Mouse (Mus musculus): ENCODE results near the gene Socs2. TPM values are rescaled to one million over a fixed set of nuclear protein-coding genes. Genes with fewer than 3 reads are reported as not detected.

Gene Socs2
- polyA plus RNA-seq, 1 experiment = 24.5 TPM

GRCm38 (mm10) chr10:95384446-95384845, 32.5 kb downstream of the Socs2 start:
- no peaks in the 10 kb centered on the region for H3K36me3 ChIP-seq (ENCODE audit: control insufficient read depth, insufficient read depth, low read length)
- no peak overlapping the region for H3K4me3 ChIP-seq (ENCODE audit: insufficient read depth, low read depth, low read length)
- DNase-seq = no peak
- 93% methylated on average over 8 of the region's 8 CpGs for WGBS
- no peaks in the 10 kb centered on the region for H3K27me3 ChIP-seq (replicated peaks; ENCODE audit: control insufficient read depth, insufficient read depth, low read length)
- H3K4me1 ChIP-seq (ENCODE audit: control insufficient read depth, insufficient read depth, low read length) = no peaks in the 10 kb centered on the region
- TF ChIP-seq CTCF (conservative IDR thresholded peaks at IDR 0.05; ENCODE audit: insufficient read depth, insufficient read length, low read depth, low read length) (no peak), POLR2A (IDR thresholded peaks at IDR 0.05; ENCODE audit: low read depth, low read length) (no peak)
- no peak overlapping the region for H3K27ac ChIP-seq (ENCODE audit: insufficient read depth, low read depth, low read length)

GRCm38 (mm10) chr10:95373340-95373739, 43.6 kb downstream of the Socs2 start:
- TF ChIP-seq POLR2A (IDR thresholded peaks at IDR 0.05; ENCODE audit: low read depth, low read length) = no peak
- no peak for TF ChIP-seq CTCF (conservative IDR thresholded peaks at IDR 0.05; ENCODE audit: insufficient read depth, insufficient read length, low read depth, low read length)
- no peak overlapping the region for H3K27ac ChIP-seq (ENCODE audit: insufficient read depth, low read depth, low read length)
- no peak overlapping the region for H3K4me3 ChIP-seq (ENCODE audit: insufficient read depth, low read depth, low read length)
- no peak for DNase-seq
- WGBS = 91% methylated on average over 6 of the region's 6 CpGs
- no peaks in the 10 kb centered on the region for H3K27me3 ChIP-seq (replicated peaks; ENCODE audit: control insufficient read depth, insufficient read depth, low read length)
- no peaks in the 10 kb centered on the region for H3K36me3 ChIP-seq (ENCODE audit: control insufficient read depth, insufficient read depth, low read length)
- no peaks in the 10 kb centered on the region for H3K4me1 ChIP-seq (ENCODE audit: control insufficient read depth, insufficient read depth, low read length)

- Histone ChIP-seq H3K4me3 (ENCODE audit: insufficient read depth, low read depth, low read length) (no peak overlapping the region), H3K4me1 (ENCODE audit: control insufficient read depth, insufficient read depth, low read length) (no peaks in the 10 kb centered on the region), H3K27ac (ENCODE audit: insufficient read depth, low read depth, low read length) (no peak overlapping the region), H3K27me3 (replicated peaks; ENCODE audit: control insufficient read depth, insufficient read depth, low read length) (no peaks in the 10 kb centered on the region), H3K36me3 (ENCODE audit: control insufficient read depth, insufficient read depth, low read length) (no peaks in the 10 kb centered on the region)
- no peak for DNase-seq
- TF ChIP-seq CTCF (conservative IDR thresholded peaks at IDR 0.05; ENCODE audit: insufficient read depth, insufficient read length, low read depth, low read length) = no peak
- TF ChIP-seq POLR2A (IDR thresholded peaks at IDR 0.05; ENCODE audit: low read depth, low read length) = no peak
- WGBS = 88% methylated on average over 3 of the region's 3 CpGs
Observed at GRCm38 (mm10) chr10:95371942-95372341, 45.0 kb downstream of the Socs2 start.

- Histone ChIP-seq H3K27me3 (replicated peaks; ENCODE audit: control insufficient read depth, insufficient read depth, low read length) (no peaks in the 10 kb centered on the region), H3K4me1 (ENCODE audit: control insufficient read depth, insufficient read depth, low read length) (no peaks in the 10 kb centered on the region), H3K36me3 (ENCODE audit: control insufficient read depth, insufficient read depth, low read length) (no peaks in the 10 kb centered on the region), H3K27ac (ENCODE audit: insufficient read depth, low read depth, low read length) (no peak overlapping the region), H3K4me3 (ENCODE audit: insufficient read depth, low read depth, low read length) (no peak overlapping the region)
- DNase-seq = no peak
- TF ChIP-seq POLR2A (IDR thresholded peaks at IDR 0.05; ENCODE audit: low read depth, low read length) (no peak), CTCF (conservative IDR thresholded peaks at IDR 0.05; ENCODE audit: insufficient read depth, insufficient read length, low read depth, low read length) (no peak)
Observed at GRCm38 (mm10) chr10:95369190-95369589, 47.8 kb downstream of the Socs2 start.

- WGBS = 90% methylated on average over 14 of the region's 14 CpGs
- DNase-seq = no peak
- no peaks in the 10 kb centered on the region for H3K4me1 ChIP-seq (ENCODE audit: control insufficient read depth, insufficient read depth, low read length)
- no peak overlapping the region for H3K4me3 ChIP-seq (ENCODE audit: insufficient read depth, low read depth, low read length)
- TF ChIP-seq POLR2A (IDR thresholded peaks at IDR 0.05; ENCODE audit: low read depth, low read length) (no peak), CTCF (conservative IDR thresholded peaks at IDR 0.05; ENCODE audit: insufficient read depth, insufficient read length, low read depth, low read length) (no peak)
- H3K27me3 ChIP-seq (replicated peaks; ENCODE audit: control insufficient read depth, insufficient read depth, low read length) = no peaks in the 10 kb centered on the region
- no peak overlapping the region for H3K27ac ChIP-seq (ENCODE audit: insufficient read depth, low read depth, low read length)
- H3K36me3 ChIP-seq (ENCODE audit: control insufficient read depth, insufficient read depth, low read length) = no peaks in the 10 kb centered on the region
Observed at GRCm38 (mm10) chr10:95368151-95368550, 48.8 kb downstream of the Socs2 start.

GRCm38 (mm10) chr10:95367661-95368089, 49.3 kb downstream of the Socs2 start:
- Histone ChIP-seq H3K27me3 (replicated peaks; ENCODE audit: control insufficient read depth, insufficient read depth, low read length) (no peaks in the 10 kb centered on the region), H3K4me1 (ENCODE audit: control insufficient read depth, insufficient read depth, low read length) (no peaks in the 10 kb centered on the region), H3K4me3 (ENCODE audit: insufficient read depth, low read depth, low read length) (no peak overlapping the region), H3K36me3 (ENCODE audit: control insufficient read depth, insufficient read depth, low read length) (no peaks in the 10 kb centered on the region), H3K27ac (ENCODE audit: insufficient read depth, low read depth, low read length) (no peak overlapping the region)
- no peak for DNase-seq
- 86% methylated on average over 9 of the region's 9 CpGs for WGBS
- TF ChIP-seq CTCF (conservative IDR thresholded peaks at IDR 0.05; ENCODE audit: insufficient read depth, insufficient read length, low read depth, low read length) = no peak
- no peak for TF ChIP-seq POLR2A (IDR thresholded peaks at IDR 0.05; ENCODE audit: low read depth, low read length)

GRCm38 (mm10) chr10:95367241-95367640, 49.7 kb downstream of the Socs2 start:
- 83% methylated on average over 7 of the region's 7 CpGs for WGBS
- H3K4me3 ChIP-seq (ENCODE audit: insufficient read depth, low read depth, low read length) = no peak overlapping the region
- no peaks in the 10 kb centered on the region for H3K36me3 ChIP-seq (ENCODE audit: control insufficient read depth, insufficient read depth, low read length)
- no peak for DNase-seq
- no peak overlapping the region for H3K27ac ChIP-seq (ENCODE audit: insufficient read depth, low read depth, low read length)
- no peaks in the 10 kb centered on the region for H3K27me3 ChIP-seq (replicated peaks; ENCODE audit: control insufficient read depth, insufficient read depth, low read length)
- TF ChIP-seq POLR2A (IDR thresholded peaks at IDR 0.05; ENCODE audit: low read depth, low read length) (no peak), CTCF (conservative IDR thresholded peaks at IDR 0.05; ENCODE audit: insufficient read depth, insufficient read length, low read depth, low read length) (no peak)
- no peaks in the 10 kb centered on the region for H3K4me1 ChIP-seq (ENCODE audit: control insufficient read depth, insufficient read depth, low read length)

GRCm38 (mm10) chr10:95362326-95362725, 54.7 kb downstream of the Socs2 start:
- no peak for DNase-seq
- H3K4me1 ChIP-seq (ENCODE audit: control insufficient read depth, insufficient read depth, low read length) = no peaks in the 10 kb centered on the region
- H3K27me3 ChIP-seq (replicated peaks; ENCODE audit: control insufficient read depth, insufficient read depth, low read length) = no peaks in the 10 kb centered on the region
- H3K4me3 ChIP-seq (ENCODE audit: insufficient read depth, low read depth, low read length) = no peak overlapping the region
- WGBS = 52% methylated on average over 2 of the region's 2 CpGs
- TF ChIP-seq POLR2A (IDR thresholded peaks at IDR 0.05; ENCODE audit: low read depth, low read length) = no peak
- TF ChIP-seq CTCF (conservative IDR thresholded peaks at IDR 0.05; ENCODE audit: insufficient read depth, insufficient read length, low read depth, low read length) = no peak
- no peaks in the 10 kb centered on the region for H3K36me3 ChIP-seq (ENCODE audit: control insufficient read depth, insufficient read depth, low read length)
- H3K27ac ChIP-seq (ENCODE audit: insufficient read depth, low read depth, low read length) = no peak overlapping the region
